Mouse (Mus musculus): ENCODE measurements around the gene Olfr765. TPM values are rescaled to one million over a fixed set of nuclear protein-coding genes. Genes with fewer than 3 reads are reported as not detected.
"Not testable (repeated sequence)": the region's sequence is repeated elsewhere in the genome, so short reads cannot be mapped to it uniquely, and the experiment has no call there.

Gene Olfr765
- total RNA-seq (2014; rRNA removed) = not detected in 2 replicates
- polyA plus RNA-seq (2015; fragmentation: Nextera tagmentation; extraction: Ambion mirVana) = not detected in 2 replicates

- H3K4me1 ChIP-seq (ENCODE audit: insufficient read depth); H3K36me3 ChIP-seq (ENCODE audit: insufficient read depth); ATAC-seq; H3K27ac ChIP-seq (ENCODE audit: low read depth, low read length); H3K9me3 ChIP-seq (ENCODE audit: low read length); H3K4me2 ChIP-seq (ENCODE audit: low read depth); DNase-seq; H3K27me3 ChIP-seq (ENCODE audit: insufficient read depth, low read length); H3K9ac ChIP-seq; H3K4me3 ChIP-seq (ENCODE audit: low read depth, low read length): not testable (repeated sequence)
These were observed at the start of gene Olfr765 for GRCm38 (mm10) chr10:129049898-129050297. Gene Olfr765 (minus strand): TSS chr10:129049998.

- Histone ChIP-seq H3K4me2 (ENCODE audit: low read depth) (no peak within 1 kb of the TSS), H3K27me3 (ENCODE audit: insufficient read depth, low read length) (no peaks in the 10 kb centered on the region), H3K9me3 (ENCODE audit: low read length) (no peaks in the 10 kb centered on the region), H3K36me3 (ENCODE audit: insufficient read depth) (no peaks in the 10 kb centered on the region), H3K4me1 (ENCODE audit: insufficient read depth) (no peaks in the 10 kb centered on the region), H3K4me3 (ENCODE audit: low read depth, low read length) (no peak within 1 kb of the TSS), H3K27ac (ENCODE audit: low read depth, low read length) (no peak within 1 kb of the TSS), H3K9ac (no peak within 1 kb of the TSS)
- ATAC-seq = no peak
- no peak for TF ChIP-seq CTCF (IDR thresholded peaks at IDR 0.05; ENCODE audit: low read depth)
- WGBS = 90% methylated on average over 1 of the region's 1 CpGs
- no peak for DNase-seq
These were observed 49.5 kb upstream of the Olfr765 start, which contains the start of gene Olfr768 for GRCm38 (mm10) chr10:129099275-129099674. Gene Olfr768 (minus strand): TSS chr10:129099375.

GRCm38 (mm10) chr10:129082810-129083209 is 33.0 kb upstream of the Olfr765 start, which contains the start of gene Olfr767:
Gene Olfr767 (minus strand): TSS chr10:129082910.
- not testable (repeated sequence) for H3K27ac ChIP-seq (ENCODE audit: low read depth, low read length); H3K27me3 ChIP-seq (ENCODE audit: insufficient read depth, low read length); ATAC-seq; H3K9me3 ChIP-seq (ENCODE audit: low read length); H3K4me2 ChIP-seq (ENCODE audit: low read depth); H3K4me3 ChIP-seq (ENCODE audit: low read depth, low read length); DNase-seq; H3K4me1 ChIP-seq (ENCODE audit: insufficient read depth); H3K9ac ChIP-seq; H3K36me3 ChIP-seq (ENCODE audit: insufficient read depth)

- TF ChIP-seq CTCF (IDR thresholded peaks at IDR 0.05; ENCODE audit: low read depth) = no peak
These were observed 19.1 kb upstream of the Olfr765 start, which contains the start of gene Olfr766-ps1 for GRCm38 (mm10) chr10:129068877-129069276. Gene Olfr766-ps1 (minus strand): TSS chr10:129068977.

GRCm38 (mm10) chr10:129039796-129040195 is 10.0 kb downstream of the Olfr765 start, which contains the start of gene Olfr764-ps1:
Gene Olfr764-ps1 (minus strand): TSS chr10:129039896.
- Histone ChIP-seq H3K36me3 (ENCODE audit: insufficient read depth) (no peaks in the 10 kb centered on the region), H3K4me1 (ENCODE audit: insufficient read depth) (no peaks in the 10 kb centered on the region), H3K9ac (no peak within 1 kb of the TSS), H3K4me3 (ENCODE audit: low read depth, low read length) (no peak within 1 kb of the TSS), H3K9me3 (ENCODE audit: low read length) (no peaks in the 10 kb centered on the region), H3K27me3 (ENCODE audit: insufficient read depth, low read length) (no peaks in the 10 kb centered on the region), H3K27ac (ENCODE audit: low read depth, low read length) (no peak within 1 kb of the TSS), H3K4me2 (ENCODE audit: low read depth) (no peak within 1 kb of the TSS)
- DNase-seq (no peak), ATAC-seq (no peak)
- 77% methylated on average over 3 of the region's 3 CpGs for WGBS
- TF ChIP-seq CTCF (IDR thresholded peaks at IDR 0.05; ENCODE audit: low read depth) = no peak

More at GRCm38 (mm10) chr10:129068877-129069276, 19.1 kb upstream of the Olfr765 start, which contains the start of gene Olfr766-ps1:
- H3K36me3 ChIP-seq (ENCODE audit: insufficient read depth) = no peaks in the 10 kb centered on the region
- no peak within 1 kb of the TSS for H3K4me3 ChIP-seq (ENCODE audit: low read depth, low read length)
- H3K4me2 ChIP-seq (ENCODE audit: low read depth) = no peak within 1 kb of the TSS
- no peak within 1 kb of the TSS for H3K27ac ChIP-seq (ENCODE audit: low read depth, low read length)
- 50% methylated on average over 2 of the region's 2 CpGs for whole genome bisulfite sequencing
- H3K27me3 ChIP-seq (ENCODE audit: insufficient read depth, low read length) = no peaks in the 10 kb centered on the region
- H3K4me1 ChIP-seq (ENCODE audit: insufficient read depth) = no peaks in the 10 kb centered on the region
- ATAC-seq (no peak), DNase-seq (no peak)
- H3K9ac ChIP-seq = no peak within 1 kb of the TSS
- no peaks in the 10 kb centered on the region for H3K9me3 ChIP-seq (ENCODE audit: low read length)

GRCm38 (mm10) chr10:129028343-129028742 is 21.5 kb downstream of the Olfr765 start:
- Histone ChIP-seq H3K27me3 (ENCODE audit: insufficient read depth, low read length) (no peaks in the 10 kb centered on the region), H3K27ac (ENCODE audit: low read depth, low read length) (no peak overlapping the region), H3K9me3 (ENCODE audit: low read length) (no peaks in the 10 kb centered on the region), H3K4me2 (ENCODE audit: low read depth) (no peak overlapping the region), H3K4me3 (ENCODE audit: low read depth, low read length) (no peak overlapping the region), H3K4me1 (ENCODE audit: insufficient read depth) (no peaks in the 10 kb centered on the region), H3K9ac (no peak overlapping the region), H3K36me3 (ENCODE audit: insufficient read depth) (no peaks in the 10 kb centered on the region)
- no peak for TF ChIP-seq CTCF (IDR thresholded peaks at IDR 0.05; ENCODE audit: low read depth)
- 76% methylated on average over 2 of the region's 2 CpGs for WGBS
- no peak for DNase-seq
- ATAC-seq = no peak

- no peak overlapping the region for H3K27ac ChIP-seq (ENCODE audit: low read depth, low read length)
- no peaks in the 10 kb centered on the region for H3K9me3 ChIP-seq (ENCODE audit: low read length)
- DNase-seq (peak; percentile 61), ATAC-seq (peak; percentile 60; the same call in 1 of the 2 replicates)
- no peaks in the 10 kb centered on the region for H3K27me3 ChIP-seq (ENCODE audit: insufficient read depth, low read length)
- no peak overlapping the region for H3K4me2 ChIP-seq (ENCODE audit: low read depth)
- 61% methylated on average over 3 of the region's 3 CpGs for WGBS
- TF ChIP-seq CTCF (IDR thresholded peaks at IDR 0.05; ENCODE audit: low read depth) = peak; percentile 74
- no peaks in the 10 kb centered on the region for H3K36me3 ChIP-seq (ENCODE audit: insufficient read depth)
- no peak overlapping the region for H3K9ac ChIP-seq
- no peak overlapping the region for H3K4me3 ChIP-seq (ENCODE audit: low read depth, low read length)
- H3K4me1 ChIP-seq (ENCODE audit: insufficient read depth) = no peaks in the 10 kb centered on the region
These were observed 23.7 kb downstream of the Olfr765 start for GRCm38 (mm10) chr10:129026018-129026662.
